Mouse (Mus musculus) right cerebral cortex, postnatal 36 days (tissue): ENCODE data around the gene Steap4.
A peak's percentile ranks its signal among the peaks of the same experiment; 100 is the strongest.
"Not testable (repeated sequence)": the region's sequence is repeated elsewhere in the genome, so short reads cannot be mapped to it uniquely, and the experiment has no call there.

ENCODE experiments used
- DNase-seq, 2 experiments: peaks; one replicate each; pipeline ENCODE4 v3.0.0; 2022; ENCODE audit warnings: low spot score in 2 of 2, mixed read lengths in 1 of 2

The Steap4 gene

DNA sequence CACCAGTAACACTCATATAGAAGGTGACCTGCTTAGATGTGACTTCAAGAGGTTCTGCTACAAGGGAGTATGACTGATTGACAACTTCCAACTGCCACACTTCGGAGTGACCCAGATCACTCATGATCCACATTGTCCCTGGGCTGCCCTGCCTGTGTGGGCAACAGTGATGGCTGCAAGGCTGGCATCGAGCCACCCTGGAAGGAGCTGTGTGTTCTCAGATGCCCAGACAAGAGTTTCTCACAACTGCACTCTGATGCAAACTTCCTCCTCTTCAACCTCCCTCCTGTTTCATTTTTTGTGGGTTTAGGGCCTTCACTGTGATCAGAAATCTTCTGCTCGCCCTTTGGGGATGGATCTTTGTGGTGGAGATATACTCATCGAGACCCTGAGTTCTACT, 28.2 kb downstream of the Steap4 start:
- no peak for DNase-seq

DNA sequence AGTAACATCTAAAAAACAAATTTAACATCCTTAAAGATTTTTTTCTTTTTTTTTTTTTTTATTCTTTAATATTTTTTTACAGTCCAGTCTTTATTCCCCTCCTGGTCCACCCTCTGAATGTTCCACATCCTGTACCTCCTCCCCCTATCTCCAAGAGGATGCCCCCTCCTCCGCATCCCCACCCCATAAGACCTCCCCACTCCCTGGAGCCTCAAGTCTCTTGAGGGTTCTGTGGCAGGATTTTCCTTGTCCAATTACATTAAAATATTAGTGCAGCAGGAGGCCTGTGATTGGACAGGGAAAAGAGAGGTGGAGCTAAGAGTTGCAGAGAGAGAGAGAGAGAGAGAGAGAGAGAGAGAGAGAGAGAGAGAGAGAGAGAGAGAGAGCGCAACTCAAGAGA, 31.4 kb downstream of the Steap4 start:
- not testable (repeated sequence) for DNase-seq

DNA sequence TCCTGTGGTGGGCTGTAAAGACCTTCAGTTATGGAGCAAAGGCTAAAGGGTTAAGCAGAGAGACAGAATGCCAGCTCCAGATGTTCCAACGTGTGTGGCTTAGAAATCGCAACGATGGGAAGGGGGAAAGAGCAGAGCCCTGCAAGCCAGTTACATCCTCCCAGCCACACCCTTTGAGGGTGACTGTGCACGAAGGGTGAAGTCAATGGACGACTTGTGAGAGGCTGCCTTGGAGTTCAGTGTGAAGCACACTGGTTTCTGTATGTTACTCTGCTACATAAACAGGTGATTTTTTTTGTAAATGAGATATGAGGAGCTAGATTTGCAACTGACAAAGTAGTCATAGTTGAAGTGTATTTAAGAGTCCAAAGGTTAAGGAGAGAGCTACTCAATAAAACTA, 33.5 kb downstream of the Steap4 start:
- DNase-seq = no peak

DNA sequence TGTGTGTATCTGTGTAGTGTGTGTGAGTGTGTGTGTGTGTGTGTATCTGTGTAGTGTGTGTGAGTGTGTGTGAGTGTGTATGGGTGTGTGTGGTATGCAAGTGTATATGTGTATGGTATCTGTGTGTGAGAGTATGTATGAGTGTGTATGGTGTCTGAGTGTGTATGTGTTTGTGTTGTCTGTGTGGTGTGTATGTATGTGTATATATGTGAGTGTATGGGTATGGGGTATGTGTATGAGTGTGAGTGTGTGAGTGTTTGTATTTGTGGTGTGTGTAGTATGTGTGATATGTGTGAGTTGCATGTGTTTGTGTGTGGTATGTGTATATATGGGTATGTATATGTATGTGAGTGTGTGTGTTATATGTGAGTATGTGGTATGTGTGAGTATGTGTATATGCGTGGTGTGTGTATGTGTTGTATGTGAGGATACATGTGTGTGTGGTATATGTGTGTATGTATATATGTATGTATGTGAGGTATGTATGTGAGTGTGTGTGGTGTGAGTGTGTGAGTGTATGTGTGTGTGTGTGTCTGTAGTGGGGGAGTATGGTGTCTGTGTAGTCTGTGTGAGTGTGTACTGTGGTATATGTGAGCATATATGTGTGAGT, 35.1 kb downstream of the Steap4 start:
- no peak for DNase-seq

DNA sequence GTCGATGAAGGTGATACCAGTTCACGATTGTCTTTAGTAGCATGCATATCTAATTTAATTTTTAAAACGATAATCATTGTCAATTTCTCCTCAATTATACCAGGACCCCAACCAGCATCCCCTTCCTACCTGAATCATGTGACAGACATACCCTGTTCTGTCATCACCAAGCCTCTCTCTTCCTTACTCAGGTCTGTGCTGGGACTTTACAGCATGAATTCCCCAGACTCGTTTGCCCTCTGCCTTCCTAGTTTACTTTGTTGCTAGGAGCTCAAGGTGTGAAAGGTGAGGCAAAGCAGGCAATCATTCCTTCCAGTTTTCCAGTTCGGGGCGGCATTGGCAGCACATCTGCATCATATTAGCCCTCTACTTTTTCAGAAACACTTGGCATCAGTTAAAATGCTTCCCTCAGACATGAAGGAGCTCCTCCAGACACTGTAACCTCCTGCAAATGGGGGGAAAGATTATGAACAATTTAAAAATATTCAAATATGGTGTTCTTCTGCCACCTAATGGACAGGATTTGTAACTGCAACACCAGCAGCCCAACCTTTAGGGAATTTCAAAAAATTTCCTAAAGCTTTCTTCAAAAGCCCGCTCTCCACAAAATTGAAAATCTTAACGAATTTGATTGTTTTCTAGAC, 36.3 kb downstream of the Steap4 start:
- DNase-seq = no peak

DNA sequence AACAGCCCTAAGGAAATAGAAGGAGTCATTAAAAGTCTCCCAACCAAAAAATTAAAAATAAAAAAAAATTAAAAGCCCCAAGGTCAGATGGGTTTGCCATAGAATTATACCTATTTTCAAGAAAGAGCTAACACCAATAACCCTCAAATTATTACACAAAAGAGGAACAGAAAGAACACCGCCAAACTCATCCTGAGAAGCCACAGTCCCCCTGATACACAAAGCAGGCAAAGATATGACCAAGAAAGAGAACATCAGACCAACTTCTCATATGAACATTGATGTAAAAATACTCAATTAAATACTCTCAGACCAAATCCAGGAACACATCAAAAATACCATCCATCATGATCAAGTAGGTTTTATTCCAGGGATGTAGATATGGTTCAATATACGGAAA, 36.8 kb downstream of the Steap4 start:
- DNase-seq = no peak

DNA sequence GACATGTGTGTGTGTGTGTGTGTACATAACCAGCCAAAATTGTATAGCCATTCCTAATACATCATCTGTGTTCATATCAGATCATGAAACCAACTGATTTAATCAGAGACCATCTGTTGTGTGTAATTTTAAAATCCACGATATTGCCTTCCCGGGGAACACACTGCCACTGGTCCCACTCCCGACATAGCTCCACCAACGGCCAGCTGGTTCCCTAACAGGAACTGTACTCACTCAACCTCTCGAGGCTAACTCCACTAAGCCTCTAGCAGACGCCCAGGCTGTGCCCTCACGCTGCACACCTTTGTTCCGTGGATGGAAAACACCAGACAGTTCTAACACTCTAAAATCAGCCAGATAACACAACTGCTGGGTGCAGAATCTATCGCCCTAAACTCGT, 40.2 kb downstream of the Steap4 start:
- DNase-seq = peak; percentile 5

DNA sequence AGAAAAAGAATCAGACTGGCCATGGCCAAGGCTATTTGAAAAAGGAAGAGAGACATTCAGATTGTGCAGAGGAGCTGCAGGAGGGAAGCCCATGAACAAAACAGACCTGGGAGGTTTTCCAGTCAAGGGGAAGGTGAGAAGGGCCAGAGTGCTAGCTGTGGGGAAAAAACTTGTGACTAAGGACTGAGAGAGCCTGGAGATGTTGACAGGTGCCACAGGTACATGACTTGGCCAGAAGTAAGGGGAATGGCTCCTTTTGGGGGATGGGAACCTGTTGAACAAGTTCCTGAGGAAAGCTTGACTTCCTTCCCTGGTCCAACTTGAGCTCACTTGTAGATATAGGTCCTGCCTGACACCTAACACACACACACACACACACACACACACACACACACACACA, 42.6 kb downstream of the Steap4 start:
- no peak for DNase-seq

DNA sequence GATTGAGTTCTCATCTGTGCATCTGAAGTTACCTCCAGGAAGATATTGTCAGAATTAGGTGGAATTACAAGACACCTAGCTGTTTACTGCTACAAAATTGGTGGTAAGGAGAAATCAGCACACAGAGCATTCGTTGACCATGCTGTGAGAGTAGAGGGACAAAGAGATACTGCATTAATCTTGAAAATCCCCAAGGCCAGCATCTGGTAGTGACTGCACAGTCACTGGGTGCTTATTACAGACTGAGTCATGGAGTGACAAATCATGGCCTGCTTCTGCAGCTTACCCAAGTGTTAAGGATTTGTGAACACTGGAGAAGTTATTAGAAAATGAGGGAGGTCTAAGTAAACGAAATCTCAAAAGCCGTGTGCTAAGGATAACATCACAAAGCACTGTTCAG, 53.0 kb downstream of the Steap4 start:
- DNase-seq = no peak
